Mouse (Mus musculus): ENCODE measurements around the gene Utp15. TPM values are rescaled to one million over a fixed set of nuclear protein-coding genes. Genes with fewer than 3 reads are reported as not detected.

The Utp15 gene
- polyA plus RNA-seq, 1 experiment from 2014 or later = 26.4 TPM

DNA sequence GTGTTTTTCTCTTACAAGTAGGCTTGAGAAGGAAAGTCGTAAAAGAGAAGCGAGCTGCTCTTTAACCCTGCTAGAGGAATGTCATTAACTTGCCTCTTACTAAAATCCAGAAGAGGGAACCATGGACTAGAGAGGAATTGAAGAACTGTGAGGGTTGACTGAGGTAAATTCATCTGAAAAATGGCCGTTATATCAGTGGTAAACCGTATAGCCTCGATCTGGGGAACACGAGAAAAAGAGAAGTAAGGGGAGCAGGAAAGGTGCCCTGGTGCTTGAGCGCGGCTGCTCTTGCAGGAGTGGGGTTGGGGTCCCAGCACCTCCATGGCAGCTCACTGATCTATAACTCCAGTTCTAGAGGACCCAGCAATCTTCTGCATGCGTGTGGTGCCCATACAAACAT lies 11.2 kb upstream of the Utp15 start:
- Histone ChIP-seq H3K4me3 (ENCODE audit: low read depth, low read length) (no peak overlapping the region), H3K27me3 (replicated peaks; ENCODE audit: control insufficient read depth, insufficient read depth, low read length) (no peaks in the 10 kb centered on the region), H3K27ac (ENCODE audit: low read depth, low read length) (no peak overlapping the region), H3K4me2 (ENCODE audit: low read length) (no peak overlapping the region), H3K9ac (ENCODE audit: low read length) (no peak overlapping the region), H3K4me1 (ENCODE audit: control insufficient read depth, insufficient read depth, low read length) (no peaks in the 10 kb centered on the region), H3K9me3 (replicated peaks; ENCODE audit: control insufficient read depth, low read length) (no peaks in the 10 kb centered on the region), H3K36me3 (ENCODE audit: control insufficient read depth, insufficient read depth, low read length) (peaks cover 56% of the 10 kb centered on the region)
- ATAC-seq (no peak), DNase-seq (ENCODE audit: low spot score) (no peak)
- WGBS = 95% methylated on average over 9 of the region's 9 CpGs

DNA sequence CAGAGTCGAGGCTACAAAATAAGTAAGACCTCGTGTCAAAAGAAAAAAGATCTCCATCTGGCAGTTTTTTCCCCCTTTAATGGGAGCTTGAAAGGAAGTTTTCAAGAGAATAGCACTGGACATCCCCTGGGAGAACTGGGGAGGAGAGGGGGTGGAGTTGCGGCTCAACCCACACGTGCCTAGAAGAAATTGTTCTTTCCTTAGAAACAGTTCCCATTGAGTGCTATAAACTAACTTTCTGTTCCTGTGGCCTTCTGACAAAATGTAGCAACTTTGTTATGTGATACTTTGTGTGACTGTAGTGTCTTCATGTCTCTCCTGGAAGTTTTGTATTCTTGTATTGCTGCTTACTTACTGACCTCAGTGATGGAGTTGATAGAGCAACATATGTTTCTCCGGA lies 1.3 kb upstream of the Utp15 start:
- Histone ChIP-seq H3K4me1 (ENCODE audit: control insufficient read depth, insufficient read depth, low read length) (peaks cover 14% of the 10 kb centered on the region), H3K9me3 (replicated peaks; ENCODE audit: control insufficient read depth, low read length) (no peaks in the 10 kb centered on the region), H3K36me3 (ENCODE audit: control insufficient read depth, insufficient read depth, low read length) (peaks cover 20% of the 10 kb centered on the region), H3K9ac (ENCODE audit: low read length) (peak overlapping the region; percentile 88), H3K27ac (ENCODE audit: low read depth, low read length) (no peak overlapping the region), H3K27me3 (replicated peaks; ENCODE audit: control insufficient read depth, insufficient read depth, low read length) (no peaks in the 10 kb centered on the region), H3K4me2 (ENCODE audit: low read length) (peak overlapping the region; percentile 69), H3K4me3 (ENCODE audit: low read depth, low read length) (peak overlapping the region; percentile 73)
- ATAC-seq = no peak
- no peak for DNase-seq (ENCODE audit: low spot score)
- 28% methylated on average over 5 of the region's 5 CpGs for WGBS

- Histone ChIP-seq H3K4me2 (ENCODE audit: low read length) (peak overlapping the region; percentile 69), H3K27me3 (replicated peaks; ENCODE audit: control insufficient read depth, insufficient read depth, low read length) (no peaks in the 10 kb centered on the region), H3K4me3 (ENCODE audit: low read depth, low read length) (peak overlapping the region; percentile 73), H3K4me1 (ENCODE audit: control insufficient read depth, insufficient read depth, low read length) (peaks cover 14% of the 10 kb centered on the region), H3K36me3 (ENCODE audit: control insufficient read depth, insufficient read depth, low read length) (peaks cover 21% of the 10 kb centered on the region), H3K9me3 (replicated peaks; ENCODE audit: control insufficient read depth, low read length) (no peaks in the 10 kb centered on the region), H3K27ac (ENCODE audit: low read depth, low read length) (peak overlapping the region; percentile 93), H3K9ac (ENCODE audit: low read length) (peak overlapping the region; percentile 88)
- WGBS = 2% methylated on average over 16 of the region's 16 CpGs
- DNase-seq (ENCODE audit: low spot score) = peak; percentile 41
- ATAC-seq = peak; percentile 40
Observed at GRCm38 (mm10) chr13:98263458-98263987, 682 bp upstream of the Utp15 start.

DNA sequence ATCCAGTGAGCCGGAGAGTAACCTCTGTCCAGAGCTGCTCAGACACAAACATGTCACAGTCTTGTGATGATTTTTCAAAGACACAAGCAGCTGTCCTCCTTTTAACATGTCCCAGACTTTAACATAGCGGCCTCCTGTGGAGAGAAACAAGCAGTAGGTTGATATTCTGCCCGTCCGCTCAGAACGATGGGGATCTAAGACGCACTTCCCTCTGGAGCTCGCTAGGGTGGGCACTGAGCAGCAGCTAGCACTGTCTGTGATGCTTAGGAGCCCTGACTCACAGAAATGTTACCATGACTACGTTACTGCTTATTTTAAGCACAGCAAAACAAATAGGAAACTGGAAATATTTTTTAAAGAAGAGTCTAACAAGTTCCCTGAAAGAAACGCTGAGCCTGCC lies 7.9 kb downstream of the Utp15 start:
- Histone ChIP-seq H3K36me3 (ENCODE audit: control insufficient read depth, insufficient read depth, low read length) (peaks cover 89% of the 10 kb centered on the region), H3K4me3 (ENCODE audit: low read depth, low read length) (no peak overlapping the region), H3K4me2 (ENCODE audit: low read length) (no peak overlapping the region), H3K4me1 (ENCODE audit: control insufficient read depth, insufficient read depth, low read length) (no peaks in the 10 kb centered on the region), H3K27ac (ENCODE audit: low read depth, low read length) (no peak overlapping the region), H3K27me3 (replicated peaks; ENCODE audit: control insufficient read depth, insufficient read depth, low read length) (no peaks in the 10 kb centered on the region), H3K9me3 (replicated peaks; ENCODE audit: control insufficient read depth, low read length) (no peaks in the 10 kb centered on the region), H3K9ac (ENCODE audit: low read length) (no peak overlapping the region)
- no peak for ATAC-seq
- WGBS = 78% methylated on average over 9 of the region's 9 CpGs
- no peak for DNase-seq (ENCODE audit: low spot score)

GRCm38 (mm10) chr13:98249594-98249993 lies 13.2 kb downstream of the Utp15 start:
- 94% methylated on average over 10 of the region's 10 CpGs for WGBS
- ATAC-seq (no peak), DNase-seq (ENCODE audit: low spot score) (no peak)
- H3K36me3 ChIP-seq (ENCODE audit: control insufficient read depth, insufficient read depth, low read length) = peaks cover 68% of the 10 kb centered on the region
- no peak overlapping the region for H3K9ac ChIP-seq (ENCODE audit: low read length)
- H3K27ac ChIP-seq (ENCODE audit: low read depth, low read length) = no peak overlapping the region
- no peak overlapping the region for H3K4me2 ChIP-seq (ENCODE audit: low read length)
- H3K9me3 ChIP-seq (replicated peaks; ENCODE audit: control insufficient read depth, low read length) = no peaks in the 10 kb centered on the region
- H3K27me3 ChIP-seq (replicated peaks; ENCODE audit: control insufficient read depth, insufficient read depth, low read length) = no peaks in the 10 kb centered on the region
- peaks cover under 1% of the 10 kb centered on the region; the same call in 1 of the 2 replicates for H3K4me1 ChIP-seq (ENCODE audit: control insufficient read depth, insufficient read depth, low read length)
- no peak overlapping the region for H3K4me3 ChIP-seq (ENCODE audit: low read depth, low read length)

- no peak overlapping the region for H3K9ac ChIP-seq (ENCODE audit: low read length)
- peaks cover 4% of the 10 kb centered on the region; the same call in 1 of the 2 replicates for H3K4me1 ChIP-seq (ENCODE audit: control insufficient read depth, insufficient read depth, low read length)
- H3K4me2 ChIP-seq (ENCODE audit: low read length) = no peak overlapping the region
- 70% methylated on average over 7 of the region's 7 CpGs for WGBS
- DNase-seq (ENCODE audit: low spot score) (no peak), ATAC-seq (no peak)
- H3K4me3 ChIP-seq (ENCODE audit: low read depth, low read length) = no peak overlapping the region
- H3K9me3 ChIP-seq (replicated peaks; ENCODE audit: control insufficient read depth, low read length) = no peaks in the 10 kb centered on the region
- H3K36me3 ChIP-seq (ENCODE audit: control insufficient read depth, insufficient read depth, low read length) = peaks cover 31% of the 10 kb centered on the region
- no peak overlapping the region for H3K27ac ChIP-seq (ENCODE audit: low read depth, low read length)
- H3K27me3 ChIP-seq (replicated peaks; ENCODE audit: control insufficient read depth, insufficient read depth, low read length) = no peaks in the 10 kb centered on the region
Observed at GRCm38 (mm10) chr13:98245386-98245785, 17.5 kb downstream of the Utp15 start.

GRCm38 (mm10) chr13:98244571-98245350 lies 18.1 kb downstream of the Utp15 start:
- peak; percentile 37 for DNase-seq (ENCODE audit: low spot score)
- Histone ChIP-seq H3K4me3 (ENCODE audit: low read depth, low read length) (no peak overlapping the region), H3K9me3 (replicated peaks; ENCODE audit: control insufficient read depth, low read length) (no peaks in the 10 kb centered on the region), H3K4me1 (ENCODE audit: control insufficient read depth, insufficient read depth, low read length) (peaks cover 4% of the 10 kb centered on the region; the same call in 1 of the 2 replicates), H3K27me3 (replicated peaks; ENCODE audit: control insufficient read depth, insufficient read depth, low read length) (no peaks in the 10 kb centered on the region), H3K4me2 (ENCODE audit: low read length) (no peak overlapping the region), H3K27ac (ENCODE audit: low read depth, low read length) (no peak overlapping the region), H3K36me3 (ENCODE audit: control insufficient read depth, insufficient read depth, low read length) (peaks cover 24% of the 10 kb centered on the region), H3K9ac (ENCODE audit: low read length) (no peak overlapping the region)
- no peak for ATAC-seq
- 74% methylated on average over 5 of the region's 5 CpGs for WGBS

- ATAC-seq (no peak), DNase-seq (ENCODE audit: low spot score) (no peak)
- no peaks in the 10 kb centered on the region for H3K9me3 ChIP-seq (replicated peaks; ENCODE audit: control insufficient read depth, low read length)
- H3K9ac ChIP-seq (ENCODE audit: low read length) = no peak overlapping the region
- H3K4me3 ChIP-seq (ENCODE audit: low read depth, low read length) = no peak overlapping the region
- H3K36me3 ChIP-seq (ENCODE audit: control insufficient read depth, insufficient read depth, low read length) = no peaks in the 10 kb centered on the region
- no peaks in the 10 kb centered on the region for H3K27me3 ChIP-seq (replicated peaks; ENCODE audit: control insufficient read depth, insufficient read depth, low read length)
- no peak overlapping the region for H3K4me2 ChIP-seq (ENCODE audit: low read length)
- no peak overlapping the region for H3K27ac ChIP-seq (ENCODE audit: low read depth, low read length)
- H3K4me1 ChIP-seq (ENCODE audit: control insufficient read depth, insufficient read depth, low read length) = peaks cover 4% of the 10 kb centered on the region; the same call in 1 of the 2 replicates
- 68% methylated on average over 9 of the region's 9 CpGs for WGBS
Observed at GRCm38 (mm10) chr13:98241531-98242282, 21.1 kb downstream of the Utp15 start.

Measured in forebrain, embryonic 14.5 days (tissue).